Mouse (Mus musculus) forebrain, embryonic 14.5 days (tissue): ENCODE data around the gene Hist1h1c. TPM values are rescaled to one million over a fixed set of nuclear protein-coding genes. Genes with fewer than 3 reads are reported as not detected.

Experiments
- ATAC-seq: fragments of 200-750 bp; cut with Nextera tagmentation; 2 replicates; pipeline ENCODE4 v1.8.0; 2017; ENCODE audit warnings: mild to moderate bottlenecking, moderate library complexity
- DNase-seq: peaks from one replicate; pipeline ENCODE4 v3.0.0-alpha.2; 2015; ENCODE audit warnings: low spot score
- H3K27ac ChIP-seq: fragments of 300-500 bp; sonication (generic); 2 replicates; pipeline ENCODE4 v1.5.1; 2014; ENCODE audit warnings: low read depth, mild to moderate bottlenecking, control low read depth, low read length, moderate library complexity
- H3K27me3 ChIP-seq: fragments of 300-500 bp; sonication (generic); replicated peaks from 2 replicates; pipeline ENCODE4 v1.6.1; 2014; ENCODE audit warnings: low read length, control low read depth, mixed read lengths; ENCODE audit not compliant: control insufficient read depth, insufficient read depth
- H3K36me3 ChIP-seq: fragments of 300-500 bp; sonication (generic); 2 replicates; pipeline ENCODE4 v1.6.1; 2014; ENCODE audit warnings: low read length, control low read depth; ENCODE audit not compliant: control insufficient read depth, insufficient read depth
- H3K4me1 ChIP-seq: fragments of 300-500 bp; sonication (generic); 2 replicates; pipeline ENCODE4 v1.6.1; 2014; ENCODE audit warnings: antibody characterized with exemption, low read length, control low read depth; ENCODE audit not compliant: control insufficient read depth, insufficient read depth
- H3K4me2 ChIP-seq: fragments of 300-500 bp; sonication (generic); 2 replicates; pipeline ENCODE4 v1.6.1; 2014; ENCODE audit warnings: mild to moderate bottlenecking, control low read depth, low read length
- H3K4me3 ChIP-seq: fragments of 300-500 bp; sonication (generic); 2 replicates; pipeline ENCODE4 v1.5.1; 2014; ENCODE audit warnings: low read depth, low read length, control low read depth
- H3K9ac ChIP-seq: fragments of 300-500 bp; sonication (generic); 2 replicates; pipeline ENCODE4 v1.6.1; 2014; ENCODE audit warnings: mild to moderate bottlenecking, low read length, control low read depth, moderate library complexity
- H3K9me3 ChIP-seq: fragments of 300-500 bp; sonication (generic); replicated peaks from 2 replicates; pipeline ENCODE4 v1.6.1; 2016; ENCODE audit warnings: low read length, control low read depth, mixed read lengths; ENCODE audit not compliant: control insufficient read depth
- WGBS: fragments of 180-500 bp; shearing (Covaris S2); extraction: QIAGEN DNeasy Blood & Tissue Kit; methylation state at CpG from one replicate; pipeline ENCODE4 v1.1.7; 2014; 5-methylcytosine and 5-hydroxymethylcytosine counted together
- polyA plus RNA-seq: library from polyadenylated mRNA; unstranded; fragments of >200 nt; fragmentation: Nextera tagmentation; extraction: Ambion mirVana; gene quantifications from 2 replicates; pipeline ENCODE4 v1.2.1, GENCODE M21; 2014

Gene Hist1h1c
- 16.9 and 25.2 TPM in 2 replicates for polyA plus RNA-seq

DNA sequence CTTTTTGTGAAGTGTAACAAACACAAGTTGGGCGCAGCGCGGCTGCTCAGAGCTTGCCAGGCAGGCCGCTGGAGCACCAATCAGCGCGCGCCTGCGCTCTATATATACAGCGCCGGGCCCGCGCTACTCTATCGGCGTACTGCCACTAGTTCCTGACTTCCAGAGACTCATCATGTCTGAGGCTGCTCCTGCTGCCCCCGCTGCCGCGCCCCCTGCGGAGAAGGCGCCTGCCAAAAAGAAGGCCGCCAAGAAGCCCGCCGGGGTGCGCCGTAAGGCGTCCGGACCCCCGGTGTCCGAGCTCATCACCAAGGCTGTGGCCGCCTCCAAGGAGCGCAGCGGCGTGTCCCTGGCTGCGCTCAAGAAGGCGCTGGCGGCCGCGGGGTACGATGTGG is at the start of gene Hist1h1c:
Gene Hist1h1c, plus strand, starts transcription at position 132 of the 392 bp plus-strand sequence.
- Histone ChIP-seq H3K4me3 (peak within 1 kb of the TSS; percentile 44), H3K27me3 (no peaks in the 10 kb centered on the region), H3K9me3 (no peaks in the 10 kb centered on the region), H3K9ac (peak within 1 kb of the TSS; percentile 76), H3K27ac (peak within 1 kb of the TSS; percentile 95), H3K4me1 (peaks cover 6% of the 10 kb centered on the region; the same call in 1 of the 2 replicates), H3K4me2 (peak within 1 kb of the TSS; percentile 77), H3K36me3 (no peaks in the 10 kb centered on the region)
- DNase-seq (peak; percentile 96), ATAC-seq (peak; percentile 97)
- whole genome bisulfite sequencing, result under 1% methylated on average over 31 of the region's 38 CpGs

DNA sequence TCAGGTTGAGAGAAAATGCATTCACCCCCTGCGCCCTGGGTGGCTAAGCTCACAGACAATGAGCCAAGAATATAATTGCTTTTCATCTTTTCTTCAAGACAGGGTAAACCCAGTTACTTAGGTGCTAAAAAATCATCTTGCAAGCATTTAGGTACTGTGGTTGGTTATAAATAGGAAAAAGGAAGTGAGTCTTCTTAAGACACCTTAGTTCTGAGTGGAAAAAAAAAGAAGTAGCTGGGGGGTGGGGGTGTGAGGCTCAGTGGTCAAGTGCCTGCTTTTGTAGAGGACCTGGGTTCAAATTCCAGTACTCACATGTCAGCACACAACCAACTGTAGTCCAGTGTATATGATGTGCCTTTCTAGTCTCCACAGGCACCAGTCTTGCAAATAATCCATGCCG is 49.7 kb upstream of the Hist1h1c start:
- Histone ChIP-seq H3K9me3 (no peaks in the 10 kb centered on the region), H3K9ac (no peak overlapping the region), H3K27me3 (no peaks in the 10 kb centered on the region), H3K4me1 (peaks cover 6% of the 10 kb centered on the region; the same call in 1 of the 2 replicates), H3K4me2 (no peak overlapping the region), H3K4me3 (no peak overlapping the region), H3K27ac (no peak overlapping the region), H3K36me3 (no peaks in the 10 kb centered on the region)
- no peak for DNase-seq
- no peak for ATAC-seq
- WGBS, result 83% methylated on average over 2 of the region's 2 CpGs

DNA sequence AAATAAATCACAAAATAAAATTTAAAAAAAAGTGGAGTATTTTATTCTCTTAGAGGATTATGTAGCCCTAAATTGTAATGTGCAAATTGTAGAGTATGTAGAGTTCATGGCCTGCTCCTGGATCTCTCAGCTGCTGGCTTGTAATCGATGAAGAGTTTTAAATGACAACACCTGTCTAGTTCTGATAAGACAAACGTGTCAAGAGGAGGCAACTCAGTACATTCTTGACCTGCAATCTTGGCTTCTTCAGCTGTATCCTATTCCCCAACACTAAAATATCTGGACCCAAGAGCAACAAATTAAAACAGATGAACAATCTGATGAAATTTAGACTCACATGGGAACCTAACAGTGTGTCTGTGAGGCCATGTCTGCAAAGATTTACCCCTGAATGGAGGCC is 49.1 kb upstream of the Hist1h1c start:
- no peak for DNase-seq

DNA sequence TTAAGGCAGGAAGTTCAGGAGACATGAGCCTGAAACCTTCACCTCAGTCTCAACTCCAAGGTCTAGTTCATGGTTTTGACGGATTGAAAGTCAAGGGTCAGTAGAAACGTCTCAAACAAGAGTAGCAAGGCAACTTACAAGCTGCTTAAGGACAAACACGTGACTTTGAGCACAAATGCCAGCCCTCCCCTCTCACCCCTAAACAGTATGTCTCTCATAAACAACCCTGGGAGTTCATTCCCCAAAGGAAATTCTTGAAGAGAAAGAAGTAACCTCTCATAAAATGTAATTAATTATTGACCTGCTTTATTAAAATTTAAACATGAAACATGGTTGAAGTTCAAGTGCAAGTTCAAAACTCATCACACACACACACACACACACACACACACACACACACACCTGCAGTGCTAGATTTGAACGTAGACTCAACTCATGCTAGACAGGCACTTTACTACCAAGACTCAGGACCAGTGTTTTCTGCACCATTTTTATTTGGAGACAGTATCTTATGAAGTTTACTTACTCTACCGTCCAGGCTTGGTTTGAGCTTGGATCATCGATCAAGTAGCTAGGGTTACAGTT is 44.7 kb upstream of the Hist1h1c start:
- Histone ChIP-seq H3K9me3 (no peaks in the 10 kb centered on the region), H3K27ac (no peak overlapping the region), H3K36me3 (no peaks in the 10 kb centered on the region), H3K27me3 (no peaks in the 10 kb centered on the region), H3K4me3 (no peak overlapping the region), H3K4me1 (0 out of 2 replicates have a peak, but pooled peaks cover 5% of the 10 kb centered on the region), H3K4me2 (no peak overlapping the region), H3K9ac (no peak overlapping the region)
- ATAC-seq (no peak), DNase-seq (no peak)
- WGBS, result 86% methylated on average over 6 of the region's 6 CpGs

More for the DNA sequence above, 49.1 kb upstream of the Hist1h1c start:
- Histone ChIP-seq H3K36me3 (no peaks in the 10 kb centered on the region), H3K4me3 (no peak overlapping the region), H3K4me1 (peaks cover 6% of the 10 kb centered on the region; the same call in 1 of the 2 replicates), H3K9me3 (no peaks in the 10 kb centered on the region), H3K9ac (no peak overlapping the region), H3K27ac (no peak overlapping the region), H3K4me2 (no peak overlapping the region), H3K27me3 (no peaks in the 10 kb centered on the region)
- ATAC-seq, result no peak
- WGBS, result 84% methylated on average over 2 of the region's 2 CpGs

DNA sequence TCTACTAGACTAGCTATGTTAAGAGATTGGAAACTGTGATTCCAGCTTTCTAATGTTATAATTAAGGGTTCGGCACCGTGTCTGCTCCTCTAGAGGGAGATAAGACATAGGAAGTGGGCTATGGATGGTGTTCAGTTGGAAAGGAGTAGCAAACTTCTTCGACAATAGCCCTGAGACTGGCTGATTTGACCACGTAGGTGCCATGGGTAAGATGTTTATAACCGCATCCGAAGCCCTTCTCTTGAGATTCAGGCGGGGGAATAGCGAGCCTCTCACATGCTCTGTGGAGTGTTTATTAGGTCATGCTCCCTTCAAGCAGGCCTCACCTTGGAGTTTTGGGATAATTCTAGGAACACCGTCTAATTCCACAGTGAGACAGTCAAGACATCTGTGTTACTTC is 43.7 kb upstream of the Hist1h1c start:
- no peak overlapping the region for H3K4me3 ChIP-seq
- H3K27ac ChIP-seq, result no peak overlapping the region

DNA sequence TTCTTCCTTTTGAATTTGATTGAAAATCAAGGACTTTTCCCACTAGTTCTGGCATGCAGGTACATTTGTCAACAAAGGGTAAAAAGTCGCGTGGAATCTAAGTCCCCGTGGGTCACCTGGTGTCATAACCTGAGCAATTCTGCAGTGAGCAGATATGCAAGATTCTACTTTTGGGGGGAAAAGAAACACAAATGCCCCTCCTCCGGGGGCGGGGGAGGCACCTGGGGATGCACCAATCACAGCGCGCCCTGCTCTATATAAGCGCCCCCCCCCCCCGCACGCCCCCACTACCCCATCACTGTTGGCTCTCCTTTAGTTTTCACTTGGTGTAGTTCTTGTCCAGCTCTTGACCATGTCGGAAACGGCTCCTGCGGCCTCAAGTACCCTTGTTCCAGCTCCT is 43.1 kb upstream of the Hist1h1c start, which contains the start of gene Hist1h1t:
Gene Hist1h1t, plus strand, starts transcription at position 301 of the 400 bp plus-strand sequence.
- no peaks in the 10 kb centered on the region for H3K36me3 ChIP-seq
- H3K4me3 ChIP-seq, result no peak within 1 kb of the TSS
- H3K9me3 ChIP-seq, result no peaks in the 10 kb centered on the region
- H3K4me2 ChIP-seq, result no peak within 1 kb of the TSS
- DNase-seq, result no peak
- no peak within 1 kb of the TSS for H3K27ac ChIP-seq
- no peak for ATAC-seq
- 0 out of 2 replicates have a peak, but pooled peaks cover 6% of the 10 kb centered on the region for H3K4me1 ChIP-seq
- 64% methylated on average over 13 of the region's 13 CpGs for WGBS
- H3K9ac ChIP-seq, result no peak within 1 kb of the TSS
- no peaks in the 10 kb centered on the region for H3K27me3 ChIP-seq

More for the DNA sequence above, 43.7 kb upstream of the Hist1h1c start:
- ATAC-seq, result no peak
- 0 out of 2 replicates have a peak, but pooled peaks cover 6% of the 10 kb centered on the region for H3K4me1 ChIP-seq
- DNase-seq, result no peak
- no peaks in the 10 kb centered on the region for H3K9me3 ChIP-seq
- no peaks in the 10 kb centered on the region for H3K36me3 ChIP-seq
- H3K4me2 ChIP-seq, result no peak overlapping the region
- WGBS, result 93% methylated on average over 9 of the region's 9 CpGs
- no peak overlapping the region for H3K9ac ChIP-seq
- H3K27me3 ChIP-seq, result no peaks in the 10 kb centered on the region

DNA sequence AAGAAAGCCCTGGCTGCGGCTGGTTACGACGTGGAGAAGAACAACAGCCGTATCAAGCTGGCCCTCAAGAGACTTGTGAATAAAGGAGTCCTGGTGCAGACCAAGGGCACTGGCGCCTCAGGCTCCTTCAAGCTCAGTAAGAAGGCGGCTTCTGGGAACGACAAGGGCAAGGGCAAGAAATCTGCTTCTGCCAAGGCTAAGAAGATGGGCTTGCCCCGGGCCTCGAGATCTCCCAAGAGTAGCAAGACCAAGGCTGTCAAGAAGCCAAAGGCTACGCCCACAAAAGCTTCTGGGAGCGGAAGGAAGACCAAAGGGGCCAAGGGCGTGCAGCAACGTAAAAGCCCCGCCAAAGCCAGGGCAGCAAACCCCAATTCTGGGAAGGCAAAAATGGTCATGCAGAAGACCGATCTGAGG is 42.5 kb upstream of the Hist1h1c start:
- Histone ChIP-seq H3K4me2 (no peak overlapping the region), H3K9me3 (no peaks in the 10 kb centered on the region), H3K9ac (no peak overlapping the region), H3K4me3 (no peak overlapping the region), H3K27me3 (no peaks in the 10 kb centered on the region), H3K36me3 (no peaks in the 10 kb centered on the region), H3K4me1 (0 out of 2 replicates have a peak, but pooled peaks cover 6% of the 10 kb centered on the region), H3K27ac (no peak overlapping the region)
- ATAC-seq (no peak), DNase-seq (no peak)
- 74% methylated on average over 15 of the region's 15 CpGs for WGBS

DNA sequence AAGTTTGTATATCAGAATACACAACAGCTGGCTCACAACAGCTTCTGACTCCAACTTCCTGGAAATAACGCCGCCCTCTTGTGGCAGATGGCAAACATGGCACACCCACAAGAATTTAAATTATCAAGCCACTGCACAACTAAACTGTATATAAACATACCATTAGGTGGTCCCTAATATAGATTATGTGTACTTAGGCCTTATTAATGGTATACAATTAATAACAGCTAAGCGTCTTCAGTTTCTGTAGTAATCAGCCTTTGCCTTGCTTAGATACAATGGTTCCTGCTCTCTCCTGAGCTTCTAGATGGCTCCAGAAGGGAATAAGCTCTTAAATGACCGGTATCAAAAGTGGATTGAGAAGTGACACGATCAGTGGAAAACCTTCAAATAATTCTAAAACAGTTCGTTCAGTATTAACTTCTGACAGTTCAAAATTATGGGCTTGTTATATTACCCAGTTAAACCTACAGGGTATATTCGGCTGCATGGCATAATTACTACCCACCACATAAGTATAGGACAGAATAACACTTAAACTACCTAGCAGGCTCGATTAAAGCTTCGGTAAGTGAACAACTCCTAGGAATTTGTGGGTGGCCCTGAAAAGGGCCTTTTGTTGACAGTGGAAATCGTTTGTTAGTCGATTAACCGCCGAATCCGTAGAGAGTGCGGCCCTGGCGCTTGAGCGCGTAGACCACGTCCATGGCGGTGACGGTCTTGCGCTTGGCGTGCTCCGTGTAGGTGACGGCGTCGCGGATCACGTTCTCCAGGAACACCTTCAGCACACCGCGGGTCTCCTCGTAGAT is 40.9 kb upstream of the Hist1h1c start:
- Histone ChIP-seq H3K36me3 (no peaks in the 10 kb centered on the region), H3K9ac (peak overlapping the region; percentile 68)
- peak; percentile 79 for ATAC-seq

More for the DNA sequence above, 40.9 kb upstream of the Hist1h1c start:
- Histone ChIP-seq H3K27me3 (no peaks in the 10 kb centered on the region), H3K4me1 (0 out of 2 replicates have a peak, but pooled peaks cover 6% of the 10 kb centered on the region), H3K4me2 (peak overlapping the region; percentile 79), H3K4me3 (peak overlapping the region; percentile 45), H3K27ac (peak overlapping the region; percentile 90), H3K9me3 (no peaks in the 10 kb centered on the region)
- under 1% methylated on average over 23 of the region's 32 CpGs for WGBS
- peak; percentile 82 for DNase-seq
